Mouse (Mus musculus): Measurements from ENCODE around the gene Rps15. TPM values are rescaled to one million over a fixed set of nuclear protein-coding genes. Genes with fewer than 3 reads are reported as not detected.

Rps15 gene
- polyA plus RNA-seq, 1 experiment from 2014 or later, result 708 TPM

- Histone ChIP-seq H3K27ac (ENCODE audit: low read depth, low read length) (0 out of 2 replicates have a peak overlapping the region, but pooled peaks have one; percentile 86), H3K36me3 (ENCODE audit: control insufficient read depth, insufficient read depth) (peaks cover 23% of the 10 kb centered on the region; the same call in 1 of the 2 replicates), H3K4me2 (replicated peaks; ENCODE audit: low read depth) (peak overlapping the region; percentile 83), H3K9ac (ENCODE audit: low read depth, low read length) (peak overlapping the region; percentile 93), H3K4me1 (replicated peaks; ENCODE audit: control insufficient read depth, insufficient read depth, low read length) (no peaks in the 10 kb centered on the region), H3K4me3 (ENCODE audit: low read depth, low read length) (peak overlapping the region; percentile 82), H3K27me3 (replicated peaks; ENCODE audit: control insufficient read depth, insufficient read depth, low read length) (peaks cover 4% of the 10 kb centered on the region; the same call in 1 of the 2 replicates), H3K9me3 (ENCODE audit: control insufficient read depth) (no peaks in the 10 kb centered on the region)
- no peak for ATAC-seq
- TF ChIP-seq CTCF (IDR thresholded peaks at IDR 0.05; ENCODE audit: low read depth), result 0 out of 2 replicates have a peak, but pooled peaks have one; percentile 30
- WGBS, result 14% methylated on average over 14 of the region's 14 CpGs
These were observed 1.1 kb downstream of the Rps15 start for GRCm38 (mm10) chr10:80293325-80293724.

- H3K9me3 ChIP-seq (ENCODE audit: control insufficient read depth), result no peaks in the 10 kb centered on the region
- H3K4me2 ChIP-seq (replicated peaks; ENCODE audit: low read depth), result no peak overlapping the region
- no peak overlapping the region for H3K9ac ChIP-seq (ENCODE audit: low read depth, low read length)
- no peaks in the 10 kb centered on the region for H3K4me1 ChIP-seq (replicated peaks; ENCODE audit: control insufficient read depth, insufficient read depth, low read length)
- no peak overlapping the region for H3K4me3 ChIP-seq (ENCODE audit: low read depth, low read length)
- ATAC-seq, result no peak
- no peak overlapping the region for H3K27ac ChIP-seq (ENCODE audit: low read depth, low read length)
- WGBS, result 72% methylated on average over 4 of the region's 4 CpGs
- H3K27me3 ChIP-seq (replicated peaks; ENCODE audit: control insufficient read depth, insufficient read depth, low read length), result peaks cover 14% of the 10 kb centered on the region
- TF ChIP-seq CTCF (IDR thresholded peaks at IDR 0.05; ENCODE audit: low read depth), result no peak
- peaks cover 20% of the 10 kb centered on the region; the same call in 1 of the 2 replicates for H3K36me3 ChIP-seq (ENCODE audit: control insufficient read depth, insufficient read depth)
These were observed 2.1 kb downstream of the Rps15 start for GRCm38 (mm10) chr10:80294311-80294710.

GRCm38 (mm10) chr10:80294788-80295303 lies 2.6 kb downstream of the Rps15 start:
- WGBS, result 33% methylated on average over 7 of the region's 7 CpGs
- Histone ChIP-seq H3K27ac (ENCODE audit: low read depth, low read length) (no peak overlapping the region), H3K4me2 (replicated peaks; ENCODE audit: low read depth) (no peak overlapping the region), H3K36me3 (ENCODE audit: control insufficient read depth, insufficient read depth) (peaks cover 17% of the 10 kb centered on the region; the same call in 1 of the 2 replicates), H3K27me3 (replicated peaks; ENCODE audit: control insufficient read depth, insufficient read depth, low read length) (peaks cover 20% of the 10 kb centered on the region), H3K9me3 (ENCODE audit: control insufficient read depth) (no peaks in the 10 kb centered on the region), H3K4me1 (replicated peaks; ENCODE audit: control insufficient read depth, insufficient read depth, low read length) (no peaks in the 10 kb centered on the region), H3K9ac (ENCODE audit: low read depth, low read length) (0 out of 2 replicates have a peak overlapping the region, but pooled peaks have one; percentile 22), H3K4me3 (ENCODE audit: low read depth, low read length) (no peak overlapping the region)
- no peak for ATAC-seq
- no peak for TF ChIP-seq CTCF (IDR thresholded peaks at IDR 0.05; ENCODE audit: low read depth)

- peak within 1 kb of the TSS; percentile 22; the same call in 1 of the 2 replicates for H3K9ac ChIP-seq (ENCODE audit: low read depth, low read length)
- no peak within 1 kb of the TSS for H3K27ac ChIP-seq (ENCODE audit: low read depth, low read length)
- peaks cover 17% of the 10 kb centered on the region; the same call in 1 of the 2 replicates for H3K36me3 ChIP-seq (ENCODE audit: control insufficient read depth, insufficient read depth)
- 2% methylated on average over 25 of the region's 26 CpGs for WGBS
- H3K27me3 ChIP-seq (replicated peaks; ENCODE audit: control insufficient read depth, insufficient read depth, low read length), result peaks cover 29% of the 10 kb centered on the region
- peak; percentile 25; the same call in 1 of the 2 replicates for ATAC-seq
- TF ChIP-seq CTCF (IDR thresholded peaks at IDR 0.05; ENCODE audit: low read depth), result peak; percentile 82
- no peaks in the 10 kb centered on the region for H3K4me1 ChIP-seq (replicated peaks; ENCODE audit: control insufficient read depth, insufficient read depth, low read length)
- H3K4me2 ChIP-seq (replicated peaks; ENCODE audit: low read depth), result peak within 1 kb of the TSS; percentile 68
- no peaks in the 10 kb centered on the region for H3K9me3 ChIP-seq (ENCODE audit: control insufficient read depth)
- peak within 1 kb of the TSS; percentile 33 for H3K4me3 ChIP-seq (ENCODE audit: low read depth, low read length)
These were observed 3.6 kb downstream of the Rps15 start, which contains the start of gene Apc2 for GRCm38 (mm10) chr10:80295618-80296425. Gene Apc2, plus strand, starts transcription at chr10:80295977.

- TF ChIP-seq CTCF (IDR thresholded peaks at IDR 0.05; ENCODE audit: low read depth), result no peak
- Histone ChIP-seq H3K4me3 (ENCODE audit: low read depth, low read length) (no peak overlapping the region), H3K4me2 (replicated peaks; ENCODE audit: low read depth) (peak overlapping the region; percentile 13; the same call in 1 of the 2 replicates), H3K4me1 (replicated peaks; ENCODE audit: control insufficient read depth, insufficient read depth, low read length) (no peaks in the 10 kb centered on the region), H3K9me3 (ENCODE audit: control insufficient read depth) (no peaks in the 10 kb centered on the region), H3K27ac (ENCODE audit: low read depth, low read length) (no peak overlapping the region), H3K9ac (ENCODE audit: low read depth, low read length) (no peak overlapping the region), H3K36me3 (ENCODE audit: control insufficient read depth, insufficient read depth) (peaks cover 17% of the 10 kb centered on the region; the same call in 1 of the 2 replicates), H3K27me3 (replicated peaks; ENCODE audit: control insufficient read depth, insufficient read depth, low read length) (peaks cover 39% of the 10 kb centered on the region)
- 84% methylated on average over 5 of the region's 5 CpGs for WGBS
- ATAC-seq, result no peak
These were observed 4.6 kb downstream of the Rps15 start for GRCm38 (mm10) chr10:80296824-80297223.

- peaks cover 48% of the 10 kb centered on the region for H3K27me3 ChIP-seq (replicated peaks; ENCODE audit: control insufficient read depth, insufficient read depth, low read length)
- 60% methylated on average over 8 of the region's 8 CpGs for WGBS
- H3K4me1 ChIP-seq (replicated peaks; ENCODE audit: control insufficient read depth, insufficient read depth, low read length), result no peaks in the 10 kb centered on the region
- ATAC-seq, result no peak
- TF ChIP-seq CTCF (IDR thresholded peaks at IDR 0.05; ENCODE audit: low read depth), result 0 out of 2 replicates have a peak, but pooled peaks have one; percentile 2
- no peak overlapping the region for H3K9ac ChIP-seq (ENCODE audit: low read depth, low read length)
- peaks cover 17% of the 10 kb centered on the region; the same call in 1 of the 2 replicates for H3K36me3 ChIP-seq (ENCODE audit: control insufficient read depth, insufficient read depth)
- H3K4me3 ChIP-seq (ENCODE audit: low read depth, low read length), result no peak overlapping the region
- no peak overlapping the region for H3K4me2 ChIP-seq (replicated peaks; ENCODE audit: low read depth)
- H3K9me3 ChIP-seq (ENCODE audit: control insufficient read depth), result no peaks in the 10 kb centered on the region
- H3K27ac ChIP-seq (ENCODE audit: low read depth, low read length), result no peak overlapping the region
These were observed 5.4 kb downstream of the Rps15 start for GRCm38 (mm10) chr10:80297526-80298133.
